Mouse (Mus musculus) megakaryocyte progenitor cell, adult 5-6 weeks (primary cell): ENCODE data around the gene Taf15. TPM values are rescaled to one million over a fixed set of nuclear protein-coding genes. Genes with fewer than 3 reads are reported as not detected.

ENCODE experiments used
- ATAC-seq: replicated peaks from 2 replicates; pipeline ENCODE4 v1.8.0; 2016; ENCODE audit warnings: mild to moderate bottlenecking, moderate TSS enrichment, inconsistent platforms; ENCODE audit not compliant: poor library complexity
- total RNA-seq, 2 experiments: library from RNA; stranded (forward) in 1 of 2; stranded (reverse) in 1 of 2; fragments of 157-497, 149-512 nt in 1 of 2; fragments of 200-1000 nt in 1 of 2; gene quantifications; 2 replicates each; pipeline versions ENCODE4 v1.2.3 to v1.2.4; 2015 to 2017

The Taf15 gene
- total RNA-seq, 2 experiments from 2014 or later: 25.2 to 68.8 TPM

GRCm38 (mm10) chr11:83455608-83456007, 17.3 kb upstream of the Taf15 start:
- ATAC-seq: 0 out of 2 replicates have a peak, but pooled peaks have one; percentile 4

- no peak for ATAC-seq
Observed at GRCm38 (mm10) chr11:83457257-83457656, 15.6 kb upstream of the Taf15 start.

GRCm38 (mm10) chr11:83457912-83458601, 14.8 kb upstream of the Taf15 start:
- no peak for ATAC-seq

GRCm38 (mm10) chr11:83461462-83462027, 11.3 kb upstream of the Taf15 start:
- ATAC-seq: peak; percentile 60

GRCm38 (mm10) chr11:83462711-83463244, 10.1 kb upstream of the Taf15 start, which contains the start of gene Mmp28:
TSS of gene Mmp28 (minus strand) at chr11:83463071.
- ATAC-seq: peak; percentile 45; the same call in 1 of the 2 replicates

GRCm38 (mm10) chr11:83465976-83466375, 6.9 kb upstream of the Taf15 start:
- ATAC-seq: no peak

- ATAC-seq: peak; percentile 51
Observed at GRCm38 (mm10) chr11:83467120-83467652, 5.7 kb upstream of the Taf15 start.

- ATAC-seq: no peak
Observed at GRCm38 (mm10) chr11:83468765-83469164, 4.1 kb upstream of the Taf15 start.

GRCm38 (mm10) chr11:83471766-83472165, 1.1 kb upstream of the Taf15 start:
- ATAC-seq: no peak

GRCm38 (mm10) chr11:83473235-83474016, 540 bp downstream of the Taf15 start:
- ATAC-seq: peak; percentile 21; the same call in 1 of the 2 replicates

- no peak for ATAC-seq
Observed at GRCm38 (mm10) chr11:83491488-83491887, 18.6 kb downstream of the Taf15 start.

- no peak for ATAC-seq
Observed at GRCm38 (mm10) chr11:83495571-83495970, 22.7 kb downstream of the Taf15 start.

GRCm38 (mm10) chr11:83504308-83504707, 31.4 kb downstream of the Taf15 start:
- ATAC-seq: no peak

- ATAC-seq: no peak
Observed at GRCm38 (mm10) chr11:83509521-83509920, 36.6 kb downstream of the Taf15 start.

- no peak for ATAC-seq
Observed at GRCm38 (mm10) chr11:83517153-83517552, 44.3 kb downstream of the Taf15 start.

GRCm38 (mm10) chr11:83518371-83518770, 45.5 kb downstream of the Taf15 start:
- ATAC-seq: no peak

GRCm38 (mm10) chr11:83522075-83522474, 49.2 kb downstream of the Taf15 start, which contains the start of gene Heatr9:
TSS of gene Heatr9 (minus strand) at chr11:83522175.
- no peak for ATAC-seq

GRCm38 (mm10) chr11:83529024-83529423, 56.1 kb downstream of the Taf15 start:
- ATAC-seq: no peak

- ATAC-seq: no peak
Observed at GRCm38 (mm10) chr11:83530360-83530759, 57.5 kb downstream of the Taf15 start, which contains the start of gene Ccl5. TSS of gene Ccl5 (minus strand) at chr11:83530518.

- peak; percentile 13; the same call in 1 of the 2 replicates for ATAC-seq
Observed at GRCm38 (mm10) chr11:83533192-83533591, 60.3 kb downstream of the Taf15 start.

GRCm38 (mm10) chr11:83534143-83534542, 61.3 kb downstream of the Taf15 start:
- ATAC-seq: 0 out of 2 replicates have a peak, but pooled peaks have one; percentile 16
